Mouse (Mus musculus) layer of hippocampus, adult 9-11 months (tissue): ENCODE results near the gene Olfr374.

ENCODE experiments used
- DNase-seq: peaks from one replicate; pipeline ENCODE4 v3.0.0; 2022

Gene Olfr374

GRCm38 (mm10) chr8:72136302-72136978, 29.6 kb downstream of the Olfr374 start:
- no peak for DNase-seq

DNA sequence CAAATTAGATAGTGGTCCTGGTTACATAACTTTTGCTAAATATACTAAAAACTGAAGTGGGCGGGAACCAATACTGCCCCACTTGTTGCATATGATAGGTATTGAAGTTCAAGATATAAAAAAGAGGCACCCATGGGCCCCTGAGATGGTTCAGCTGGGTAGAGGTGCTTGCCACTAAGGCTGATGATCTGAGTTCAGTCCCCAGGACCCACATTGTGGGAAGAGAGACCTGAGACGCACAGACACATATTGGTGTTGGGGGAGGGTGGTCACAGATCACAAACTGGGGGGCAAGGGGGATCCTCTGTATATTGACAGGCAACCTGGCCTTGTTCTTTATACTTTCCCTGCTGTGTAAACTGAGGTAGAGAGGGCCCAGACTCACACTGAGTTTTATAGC, 30.6 kb downstream of the Olfr374 start:
- DNase-seq: no peak

GRCm38 (mm10) chr8:72138456-72138855, 31.6 kb downstream of the Olfr374 start:
- DNase-seq: no peak

DNA sequence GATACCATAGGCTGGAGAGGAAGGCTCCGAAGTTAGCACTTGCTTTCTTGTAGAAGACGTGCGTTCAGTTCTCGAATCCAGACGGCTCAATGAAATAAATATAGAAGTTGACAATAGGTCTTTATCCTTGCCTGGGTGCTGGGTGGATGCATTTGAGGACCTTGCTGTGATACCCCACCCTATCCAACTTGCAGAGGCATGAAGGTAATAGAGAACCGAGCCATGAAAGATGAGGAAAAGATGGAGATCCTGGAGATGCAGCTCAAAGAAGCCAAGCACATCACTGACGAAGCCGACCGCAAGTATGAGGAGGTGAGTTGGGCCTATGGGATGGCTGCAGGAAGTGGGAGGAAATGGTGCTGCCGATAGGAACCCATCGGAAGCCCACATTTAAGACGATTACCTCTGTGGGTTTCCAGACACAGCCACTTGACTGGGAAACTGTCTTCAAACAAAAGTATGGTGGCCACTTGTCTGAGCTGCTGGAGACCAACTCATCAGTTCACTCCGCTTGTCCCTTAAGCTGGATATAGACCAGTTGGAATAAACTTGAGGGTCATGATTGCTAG, 36.5 kb downstream of the Olfr374 start:
- no peak for DNase-seq

DNA sequence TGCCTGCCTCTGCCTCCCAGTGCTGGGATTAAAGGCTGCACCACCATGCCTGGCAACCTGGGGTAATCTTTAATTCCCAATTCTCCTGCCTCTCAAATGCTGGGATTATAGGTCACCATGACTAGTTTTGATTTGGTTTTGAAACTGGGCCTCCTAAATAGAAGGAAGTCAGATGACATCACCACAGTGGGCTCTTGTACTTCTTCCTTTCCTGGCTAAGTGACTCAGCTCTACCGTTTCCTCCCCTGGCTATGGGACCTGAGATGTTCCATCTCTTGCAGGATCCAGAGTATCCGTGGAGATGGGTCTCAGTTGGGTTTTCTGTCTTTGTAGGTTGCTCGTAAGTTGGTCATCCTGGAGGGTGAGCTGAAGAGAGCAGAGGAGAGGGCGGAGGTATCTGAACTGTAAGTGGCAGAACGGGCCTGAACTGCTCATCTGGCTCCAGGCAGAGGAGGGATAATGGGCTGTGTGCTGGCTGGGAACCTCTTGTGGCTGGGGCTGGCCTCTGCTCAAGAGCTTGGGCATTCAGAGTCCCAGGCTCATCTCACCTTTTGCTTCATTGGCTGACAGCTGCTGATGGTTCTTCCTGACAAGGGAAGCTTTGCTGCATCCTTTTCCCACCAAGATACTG, 37.6 kb downstream of the Olfr374 start:
- DNase-seq: no peak

DNA sequence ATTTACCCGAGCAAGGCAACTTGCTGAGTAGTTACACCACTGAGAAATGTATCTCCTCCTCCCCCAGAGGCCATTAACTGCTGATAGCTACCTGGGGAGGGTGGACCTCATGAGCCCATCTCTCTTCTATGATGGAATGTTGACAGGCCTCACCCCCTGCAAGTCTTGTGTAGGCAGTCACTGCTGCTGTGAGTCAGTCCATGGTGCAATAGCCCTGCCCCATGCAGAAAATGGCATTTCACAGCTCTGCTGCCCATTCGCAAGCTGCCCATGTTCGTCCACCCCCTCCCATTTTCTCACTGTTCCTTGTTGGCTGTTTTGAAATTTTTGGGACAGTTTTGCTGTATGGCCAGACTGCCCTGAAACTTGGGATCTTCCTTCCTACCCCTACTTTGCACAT, 38.7 kb downstream of the Olfr374 start:
- no peak for DNase-seq

DNA sequence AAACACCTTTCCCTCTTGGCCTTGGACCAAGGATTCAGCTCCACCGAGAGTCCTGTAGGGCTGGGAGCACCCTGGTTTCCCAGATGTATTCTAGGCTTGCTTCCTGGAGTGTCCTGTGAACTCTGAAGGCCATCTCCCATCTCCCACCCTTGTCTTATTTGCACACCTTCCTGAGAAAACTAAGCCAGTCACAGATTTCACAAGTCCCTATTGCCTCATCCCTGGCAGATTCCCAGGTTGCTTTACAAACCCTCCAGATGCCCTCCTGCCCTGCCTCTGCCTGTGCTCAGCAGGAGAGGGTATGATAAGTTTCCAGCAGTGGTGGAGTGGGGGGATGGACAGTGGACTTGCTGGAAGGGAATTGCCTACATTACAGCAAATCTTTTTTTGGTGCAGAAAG, 39.2 kb downstream of the Olfr374 start:
- no peak for DNase-seq

- no peak for DNase-seq
These were observed 39.7 kb downstream of the Olfr374 start for GRCm38 (mm10) chr8:72146556-72146955.

DNA sequence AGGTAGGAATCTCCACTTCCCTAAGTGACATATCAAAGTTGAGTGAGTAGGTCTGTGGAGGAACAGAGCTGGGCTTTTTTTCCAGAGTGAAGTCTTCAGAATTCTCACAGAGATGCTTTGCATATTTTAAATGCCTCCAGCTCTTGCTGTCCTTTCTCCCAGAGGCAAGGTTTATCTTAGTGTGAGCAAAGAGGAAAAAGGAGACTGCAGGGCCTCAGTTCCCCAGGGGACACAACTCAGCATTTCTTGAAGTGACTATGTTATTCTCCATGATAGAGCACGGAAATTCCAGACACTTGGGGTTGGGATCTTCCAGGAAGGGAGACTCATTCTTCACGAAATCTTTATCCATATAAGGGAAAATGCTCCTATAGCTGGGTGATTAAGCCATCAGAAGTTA, 40.4 kb downstream of the Olfr374 start:
- DNase-seq: no peak

- no peak for DNase-seq
These were observed 42.2 kb downstream of the Olfr374 start for GRCm38 (mm10) chr8:72149056-72149455.

GRCm38 (mm10) chr8:72151418-72152078, 44.7 kb downstream of the Olfr374 start:
- DNase-seq: no peak

- no peak for DNase-seq
These were observed 46.5 kb downstream of the Olfr374 start for GRCm38 (mm10) chr8:72153382-72153781.

- no peak for DNase-seq
These were observed 51.3 kb downstream of the Olfr374 start for GRCm38 (mm10) chr8:72158096-72158495.

GRCm38 (mm10) chr8:72158726-72159125, 51.9 kb downstream of the Olfr374 start:
- DNase-seq: no peak

DNA sequence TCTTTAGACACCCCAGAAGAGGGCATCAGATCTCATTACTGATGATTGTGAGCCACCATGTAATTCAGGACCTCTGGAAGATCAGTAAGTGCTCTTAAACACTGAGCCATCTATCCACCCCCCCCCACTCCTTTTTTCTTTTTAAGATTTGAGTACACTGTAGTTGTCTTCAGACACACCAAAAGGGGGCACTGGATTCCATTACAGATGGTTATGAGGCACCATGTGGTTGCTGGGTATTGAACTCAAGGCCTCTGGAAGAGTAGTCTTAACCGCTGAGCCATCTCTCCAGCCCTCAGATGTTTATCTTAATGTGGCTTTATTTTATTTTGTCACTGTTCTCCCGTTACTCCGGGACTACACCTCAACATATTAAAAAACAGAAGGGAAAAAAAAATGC, 53.2 kb downstream of the Olfr374 start:
- no peak for DNase-seq

GRCm38 (mm10) chr8:72160707-72161697, 54.2 kb downstream of the Olfr374 start, which contains the start of gene Rab8a:
Rab8a (plus strand) TSS chr8:72161200.
- peak; percentile 100 for DNase-seq

DNA sequence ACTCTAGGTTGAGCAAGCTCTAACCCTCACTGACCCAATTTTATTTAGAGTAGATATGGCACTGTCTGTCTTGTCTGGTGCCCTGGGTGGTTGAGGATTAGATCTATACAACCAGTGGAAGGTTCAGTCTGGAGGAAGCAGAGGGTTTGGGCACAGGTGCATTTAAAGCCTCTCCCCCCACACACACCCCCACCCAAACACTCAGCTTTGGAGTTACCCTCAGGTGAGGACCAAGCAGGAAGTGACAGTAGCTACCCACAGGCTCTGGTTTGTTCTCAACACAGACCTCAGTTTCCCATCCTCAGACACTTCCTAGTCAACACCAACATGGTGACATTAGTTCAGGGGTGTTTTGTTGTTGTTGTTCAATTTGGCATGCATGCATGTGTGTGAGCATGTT, 56.0 kb downstream of the Olfr374 start:
- no peak for DNase-seq
